Mouse (Mus musculus) midbrain, postnatal 0 days (tissue): ENCODE measurements at regions not wholly inside any gene's neighbourhood (a gene's known extent, or its start where the extent isn't known, plus 50 kb on each side); places are given as distances from the start of the nearest gene placed in this dataset.

Experiments used
- ATAC-seq: fragments of 200-750 bp; cut with Nextera tagmentation; 2 replicates; pipeline ENCODE4 v1.8.0; 2017; ENCODE audit warnings: moderate number of reproducible peaks, mild to moderate bottlenecking, moderate TSS enrichment, moderate library complexity; ENCODE audit not compliant: low FRiP score
- DNase-seq: peaks from one replicate; pipeline ENCODE4 v3.0.0-alpha.2; 2015; ENCODE audit warnings: low spot score
- H3K27ac ChIP-seq: fragments of 300-500 bp; sonication (generic); 2 replicates; pipeline ENCODE4 v1.5.1; 2014; ENCODE audit warnings: low read depth, mild to moderate bottlenecking, low read length, mixed read lengths
- H3K27me3 ChIP-seq: fragments of 300-500 bp; sonication (generic); 2 replicates; pipeline ENCODE4 v1.6.1; 2014; ENCODE audit warnings: low read length, control low read depth, mixed read lengths; ENCODE audit not compliant: insufficient read depth
- H3K36me3 ChIP-seq: fragments of 300-500 bp; sonication (generic); 2 replicates; pipeline ENCODE4 v1.6.1; 2014; ENCODE audit warnings: low read length, control low read depth, mixed read lengths; ENCODE audit not compliant: insufficient read depth
- H3K4me1 ChIP-seq: fragments of 300-500 bp; sonication (generic); 2 replicates; pipeline ENCODE4 v1.6.1; 2014; ENCODE audit warnings: mild to moderate bottlenecking, control low read depth, antibody characterized with exemption, low read length, mixed read lengths; ENCODE audit not compliant: insufficient read depth
- H3K4me2 ChIP-seq: fragments of 300-500 bp; sonication (generic); 2 replicates; pipeline ENCODE4 v1.6.1; 2014; ENCODE audit warnings: low read depth, mild to moderate bottlenecking, low read length, mixed read lengths; ENCODE audit not compliant: poor library complexity, severe bottlenecking
- H3K4me3 ChIP-seq: fragments of 300-500 bp; sonication (generic); 2 replicates; pipeline ENCODE4 v1.5.1; 2014; ENCODE audit warnings: low read depth, mild to moderate bottlenecking, low read length, moderate library complexity
- H3K9ac ChIP-seq: fragments of 300-500 bp; sonication (generic); replicated peaks from 2 replicates; pipeline ENCODE4 v1.6.1; 2014; ENCODE audit warnings: mild to moderate bottlenecking, low read length, moderate library complexity, mixed read lengths; ENCODE audit not compliant: poor library complexity, severe bottlenecking
- H3K9me3 ChIP-seq: fragments of 300-500 bp; sonication (generic); 2 replicates; pipeline ENCODE4 v1.6.1; 2016; ENCODE audit warnings: low read length, control low read depth
- CTCF ChIP-seq: IDR thresholded peaks from 2 replicates; pipeline ENCODE4 v1.5.1; 2016; ENCODE audit warnings: antibody characterized with exemption, mild to moderate bottlenecking
- WGBS: fragments of 180-500 bp; shearing (Covaris S2); extraction: QIAGEN DNeasy Blood & Tissue Kit; methylation state at CpG from one replicate; pipeline ENCODE4 v1.1.7; 2014; 5-methylcytosine and 5-hydroxymethylcytosine counted together

- no peaks in the 10 kb centered on the region for H3K4me1 ChIP-seq
- no peak overlapping the region for H3K4me3 ChIP-seq
- no peak overlapping the region for H3K9ac ChIP-seq
- H3K36me3 ChIP-seq, result no peaks in the 10 kb centered on the region
- TF ChIP-seq CTCF, result no peak
- no peaks in the 10 kb centered on the region for H3K9me3 ChIP-seq
- no peaks in the 10 kb centered on the region for H3K27me3 ChIP-seq
- H3K27ac ChIP-seq, result no peak overlapping the region
- ATAC-seq (no peak), DNase-seq (no peak)
- no peak overlapping the region for H3K4me2 ChIP-seq
- 81% methylated on average over 3 of the region's 3 CpGs for WGBS
Observed at GRCm38 (mm10) chr16:45331236-45331635, 77.6 kb downstream of the Cd200 start.

- H3K27me3 ChIP-seq, result no peaks in the 10 kb centered on the region
- ATAC-seq (no peak), DNase-seq (no peak)
- WGBS, result 84% methylated on average over 2 of the region's 2 CpGs
- no peak overlapping the region for H3K27ac ChIP-seq
- H3K4me1 ChIP-seq, result no peaks in the 10 kb centered on the region
- H3K9me3 ChIP-seq, result no peaks in the 10 kb centered on the region
- peak; percentile 46 for TF ChIP-seq CTCF
- H3K4me2 ChIP-seq, result no peak overlapping the region
- no peak overlapping the region for H3K4me3 ChIP-seq
- H3K9ac ChIP-seq, result no peak overlapping the region
- H3K36me3 ChIP-seq, result no peaks in the 10 kb centered on the region
Observed at GRCm38 (mm10) chr16:45330298-45330697, 78.6 kb downstream of the Cd200 start.

DNA sequence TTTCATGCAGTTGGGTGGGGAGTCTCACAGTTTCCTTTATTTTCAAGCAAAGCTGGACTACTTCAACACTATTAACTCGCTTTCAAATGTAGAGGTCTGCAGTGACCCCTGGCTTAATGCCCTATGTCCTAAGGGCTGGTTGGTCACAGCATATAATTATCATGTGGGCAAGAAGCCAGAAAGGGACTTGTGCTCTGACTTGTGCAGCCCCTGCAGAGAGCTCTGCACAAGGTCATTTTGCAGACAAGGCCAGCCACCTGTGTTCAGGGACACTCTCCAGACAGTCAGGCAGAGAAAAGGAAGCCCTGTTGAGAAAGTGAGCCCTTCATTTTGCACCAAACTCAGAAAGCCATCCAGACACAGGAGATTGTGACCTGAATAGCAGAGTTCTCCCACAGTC lies 79.1 kb downstream of the Cd200 start:
- Histone ChIP-seq H3K36me3 (no peaks in the 10 kb centered on the region), H3K4me1 (no peaks in the 10 kb centered on the region), H3K4me3 (no peak overlapping the region), H3K4me2 (no peak overlapping the region), H3K27ac (no peak overlapping the region), H3K9me3 (no peaks in the 10 kb centered on the region), H3K27me3 (no peaks in the 10 kb centered on the region), H3K9ac (no peak overlapping the region)
- TF ChIP-seq CTCF, result no peak
- DNase-seq (no peak), ATAC-seq (no peak)
- WGBS, result 69% methylated on average over 1 of the region's 1 CpGs

DNA sequence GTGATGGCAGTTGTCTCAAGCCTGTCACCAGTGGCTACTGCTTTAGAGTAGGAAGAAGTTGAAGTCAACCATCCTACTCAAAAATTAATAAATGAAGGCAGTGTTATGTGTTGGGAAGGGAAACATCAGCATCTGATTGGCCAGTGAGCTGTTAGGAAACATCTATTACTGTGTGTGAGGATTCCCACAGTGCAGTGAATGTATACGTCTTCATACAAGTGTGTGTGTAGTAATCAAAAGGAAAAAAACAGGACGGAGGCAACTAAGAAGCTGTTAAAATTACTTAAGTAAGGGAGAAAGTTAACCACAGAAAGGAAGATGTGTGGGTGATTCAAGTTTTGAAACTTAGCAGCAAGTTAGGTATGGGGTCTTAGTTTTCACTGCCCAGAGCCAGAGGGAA lies 81.8 kb downstream of the Cd200 start:
- 88% methylated on average over 2 of the region's 2 CpGs for WGBS
- Histone ChIP-seq H3K4me1 (no peaks in the 10 kb centered on the region), H3K4me3 (no peak overlapping the region), H3K27me3 (no peaks in the 10 kb centered on the region), H3K9ac (no peak overlapping the region), H3K9me3 (no peaks in the 10 kb centered on the region), H3K27ac (no peak overlapping the region), H3K4me2 (no peak overlapping the region), H3K36me3 (no peaks in the 10 kb centered on the region)
- TF ChIP-seq CTCF, result no peak
- ATAC-seq, result no peak
- DNase-seq, result no peak

DNA sequence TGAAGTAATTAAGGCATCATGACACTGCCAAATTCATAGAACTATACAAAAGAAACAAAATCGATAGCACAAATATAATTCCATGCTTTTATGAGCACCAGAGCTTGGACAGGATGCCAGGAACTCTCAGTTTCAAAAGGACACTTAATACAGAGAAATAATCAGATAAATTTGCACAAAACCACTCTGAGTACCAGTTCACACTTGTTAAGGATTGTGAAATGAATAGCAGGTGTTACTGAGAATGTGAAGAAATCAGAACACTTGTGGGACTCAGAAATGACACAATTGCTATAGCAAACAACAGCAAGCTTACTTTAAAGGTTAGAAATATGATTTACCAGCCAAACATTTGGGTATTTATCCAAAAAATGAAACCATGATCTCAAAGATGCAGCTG lies 87.4 kb downstream of the Btla start:
- WGBS, result 70% methylated on average over 1 of the region's 1 CpGs
- no peak overlapping the region for H3K9ac ChIP-seq
- no peak overlapping the region for H3K4me2 ChIP-seq
- H3K4me3 ChIP-seq, result no peak overlapping the region
- no peaks in the 10 kb centered on the region for H3K4me1 ChIP-seq
- no peaks in the 10 kb centered on the region for H3K9me3 ChIP-seq
- TF ChIP-seq CTCF, result no peak
- DNase-seq (no peak), ATAC-seq (no peak)
- no peaks in the 10 kb centered on the region for H3K36me3 ChIP-seq
- H3K27me3 ChIP-seq, result no peaks in the 10 kb centered on the region
- no peak overlapping the region for H3K27ac ChIP-seq
